Mouse (Mus musculus): ENCODE data around the gene Pde9a. TPM values are rescaled to one million over a fixed set of nuclear protein-coding genes. Genes with fewer than 3 reads are reported as not detected.
A peak's percentile ranks its signal among the peaks of the same experiment; 100 is the strongest.

Pde9a gene
- polyA plus RNA-seq, 1 experiment from 2014 or later, result 52.3 TPM

- Histone ChIP-seq H3K4me3 (no peak overlapping the region), H3K4me2 (no peak overlapping the region), H3K4me1 (peaks cover 22% of the 10 kb centered on the region), H3K9ac (no peak overlapping the region), H3K27ac (no peak overlapping the region), H3K27me3 (no peaks in the 10 kb centered on the region), H3K9me3 (replicated peaks) (no peaks in the 10 kb centered on the region), H3K36me3 (ENCODE audit: poor library complexity, severe bottlenecking) (peaks cover 40% of the 10 kb centered on the region)
- WGBS, result 89% methylated on average over 16 of the region's 16 CpGs
- no peak for ATAC-seq
These were observed 34.6 kb downstream of the Pde9a start for GRCm38 (mm10) chr17:31420658-31421057.

DNA sequence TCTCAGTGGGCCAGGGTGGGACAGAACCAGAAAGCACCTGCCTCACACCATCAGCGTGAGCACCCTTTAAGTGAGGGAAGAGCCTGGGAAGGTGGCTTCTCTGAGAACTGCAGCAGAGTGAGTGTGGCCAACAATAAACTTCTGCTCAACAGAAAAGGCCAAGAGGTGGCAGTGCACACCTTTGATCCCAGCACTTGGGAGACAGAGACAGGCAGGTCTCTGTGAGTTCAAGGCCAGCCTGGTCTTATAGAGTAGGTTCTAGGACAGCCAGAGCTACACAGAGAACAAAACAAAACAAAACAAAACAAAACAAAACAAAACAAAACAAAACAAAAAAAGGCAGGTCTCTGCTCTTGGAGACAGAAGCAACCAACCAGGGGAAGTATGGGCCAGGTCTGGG lies 36.4 kb downstream of the Pde9a start:
- H3K9ac ChIP-seq, result no peak overlapping the region
- ATAC-seq, result no peak
- no peak overlapping the region for H3K27ac ChIP-seq
- H3K4me1 ChIP-seq, result peaks cover 35% of the 10 kb centered on the region
- H3K9me3 ChIP-seq (replicated peaks), result no peaks in the 10 kb centered on the region
- no peak overlapping the region for H3K4me2 ChIP-seq
- H3K36me3 ChIP-seq (ENCODE audit: poor library complexity, severe bottlenecking), result peaks cover 23% of the 10 kb centered on the region
- WGBS, result 91% methylated on average over 1 of the region's 1 CpGs
- no peaks in the 10 kb centered on the region for H3K27me3 ChIP-seq
- no peak overlapping the region for H3K4me3 ChIP-seq

DNA sequence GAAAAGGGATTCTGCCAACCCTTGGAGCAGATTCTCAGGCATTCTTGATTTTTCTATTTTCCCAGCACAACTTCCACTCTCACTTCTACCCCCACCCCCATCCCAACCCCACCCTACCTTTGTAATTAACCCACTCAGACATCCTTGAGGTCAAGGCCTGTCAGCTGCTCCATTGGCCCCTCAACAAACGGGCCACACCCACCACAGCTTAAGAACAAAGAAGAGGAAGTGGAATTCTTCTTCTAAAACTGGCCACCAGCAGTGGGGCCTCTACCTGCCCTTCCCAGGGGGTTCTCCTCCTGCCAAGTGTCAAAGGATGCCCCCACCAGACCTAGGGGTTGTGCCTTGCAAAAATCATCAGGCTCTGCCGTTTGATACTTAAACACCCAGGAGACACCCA lies 37.0 kb downstream of the Pde9a start:
- H3K4me1 ChIP-seq, result peaks cover 41% of the 10 kb centered on the region
- H3K27me3 ChIP-seq, result no peaks in the 10 kb centered on the region
- 45% methylated on average over 2 of the region's 2 CpGs for WGBS
- H3K4me3 ChIP-seq, result no peak overlapping the region
- no peaks in the 10 kb centered on the region for H3K9me3 ChIP-seq (replicated peaks)
- no peak overlapping the region for H3K9ac ChIP-seq
- H3K36me3 ChIP-seq (ENCODE audit: poor library complexity, severe bottlenecking), result peaks cover 17% of the 10 kb centered on the region
- no peak for ATAC-seq
- no peak overlapping the region for H3K27ac ChIP-seq
- H3K4me2 ChIP-seq, result no peak overlapping the region

GRCm38 (mm10) chr17:31424358-31424757 lies 38.3 kb downstream of the Pde9a start:
- H3K4me2 ChIP-seq, result no peak overlapping the region
- peaks cover 1% of the 10 kb centered on the region; the same call in 1 of the 2 replicates for H3K9me3 ChIP-seq (replicated peaks)
- no peak overlapping the region for H3K27ac ChIP-seq
- no peak for ATAC-seq
- H3K4me1 ChIP-seq, result peaks cover 41% of the 10 kb centered on the region
- peaks cover 23% of the 10 kb centered on the region for H3K36me3 ChIP-seq (ENCODE audit: poor library complexity, severe bottlenecking)
- WGBS, result 87% methylated on average over 4 of the region's 4 CpGs
- no peaks in the 10 kb centered on the region for H3K27me3 ChIP-seq
- H3K9ac ChIP-seq, result no peak overlapping the region
- no peak overlapping the region for H3K4me3 ChIP-seq

DNA sequence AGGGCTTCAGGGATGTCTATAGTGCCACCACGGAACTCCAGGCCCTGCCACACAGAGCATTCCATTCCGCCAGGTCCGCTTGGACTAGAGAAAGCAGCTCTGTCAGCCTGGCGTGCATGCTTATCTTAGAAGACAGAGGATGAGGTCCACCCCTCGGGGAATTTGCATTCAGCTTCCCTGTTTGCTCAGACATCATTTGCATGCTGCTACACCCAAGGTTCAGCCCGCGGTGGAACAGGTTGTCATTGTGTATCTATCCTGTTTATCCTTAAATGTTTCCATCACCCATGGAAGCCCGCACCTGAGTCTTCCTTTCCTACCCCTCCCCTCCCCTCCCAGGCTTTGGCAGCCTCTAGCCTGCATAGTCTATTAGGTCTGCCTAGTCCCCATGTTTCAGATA lies 38.8 kb downstream of the Pde9a start:
- H3K27me3 ChIP-seq, result no peaks in the 10 kb centered on the region
- no peak overlapping the region for H3K4me3 ChIP-seq
- H3K4me2 ChIP-seq, result no peak overlapping the region
- H3K4me1 ChIP-seq, result peaks cover 38% of the 10 kb centered on the region
- peaks cover 4% of the 10 kb centered on the region; the same call in 1 of the 2 replicates for H3K9me3 ChIP-seq (replicated peaks)
- 52% methylated on average over 8 of the region's 8 CpGs for WGBS
- no peak overlapping the region for H3K9ac ChIP-seq
- peaks cover 27% of the 10 kb centered on the region for H3K36me3 ChIP-seq (ENCODE audit: poor library complexity, severe bottlenecking)
- no peak overlapping the region for H3K27ac ChIP-seq
- ATAC-seq, result no peak

GRCm38 (mm10) chr17:31425827-31426698 lies 40.1 kb downstream of the Pde9a start:
- H3K4me3 ChIP-seq, result no peak overlapping the region
- no peak for ATAC-seq
- H3K36me3 ChIP-seq (ENCODE audit: poor library complexity, severe bottlenecking), result peaks cover 36% of the 10 kb centered on the region
- WGBS, result 57% methylated on average over 13 of the region's 13 CpGs
- peaks cover 4% of the 10 kb centered on the region; the same call in 1 of the 2 replicates for H3K9me3 ChIP-seq (replicated peaks)
- H3K4me1 ChIP-seq, result peaks cover 35% of the 10 kb centered on the region
- H3K4me2 ChIP-seq, result no peak overlapping the region
- peak overlapping the region; percentile 51 for H3K27ac ChIP-seq
- no peaks in the 10 kb centered on the region for H3K27me3 ChIP-seq
- H3K9ac ChIP-seq, result peak overlapping the region; percentile 8; the same call in 1 of the 2 replicates

DNA sequence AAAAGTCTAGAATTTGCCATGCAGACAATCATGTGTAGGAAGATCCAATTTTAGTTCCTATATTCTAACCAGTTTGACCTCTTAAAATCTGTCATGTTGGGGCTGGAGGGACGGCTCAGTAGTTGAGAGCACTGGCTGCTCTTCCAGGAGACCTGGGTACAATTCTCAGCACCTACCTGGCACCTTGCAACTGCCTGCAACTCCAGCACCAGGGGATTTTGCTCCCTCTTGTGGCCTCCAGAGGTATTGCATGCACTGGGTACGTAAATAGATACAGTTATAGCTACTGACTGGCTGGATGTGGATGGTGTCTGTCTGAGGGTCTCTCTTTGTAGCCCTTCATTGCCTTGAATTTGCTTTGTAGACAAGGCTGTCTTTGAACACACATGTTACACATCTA lies 43.4 kb downstream of the Pde9a start:
- no peaks in the 10 kb centered on the region for H3K27me3 ChIP-seq
- no peak overlapping the region for H3K27ac ChIP-seq
- no peak for ATAC-seq
- no peak overlapping the region for H3K4me3 ChIP-seq
- no peak overlapping the region for H3K4me2 ChIP-seq
- H3K9ac ChIP-seq, result no peak overlapping the region
- peaks cover 20% of the 10 kb centered on the region for H3K36me3 ChIP-seq (ENCODE audit: poor library complexity, severe bottlenecking)
- H3K9me3 ChIP-seq (replicated peaks), result peaks cover 4% of the 10 kb centered on the region; the same call in 1 of the 2 replicates
- peaks cover 49% of the 10 kb centered on the region for H3K4me1 ChIP-seq
- WGBS, result 94% methylated on average over 2 of the region's 2 CpGs

- Histone ChIP-seq H3K9me3 (replicated peaks) (peaks cover 4% of the 10 kb centered on the region; the same call in 1 of the 2 replicates), H3K27me3 (no peaks in the 10 kb centered on the region), H3K27ac (no peak overlapping the region), H3K9ac (no peak overlapping the region), H3K4me1 (peaks cover 40% of the 10 kb centered on the region), H3K4me3 (no peak overlapping the region), H3K36me3 (ENCODE audit: poor library complexity, severe bottlenecking) (peaks cover 20% of the 10 kb centered on the region), H3K4me2 (no peak overlapping the region)
- no peak for ATAC-seq
- 74% methylated on average over 5 of the region's 5 CpGs for WGBS
These were observed 46.9 kb downstream of the Pde9a start for GRCm38 (mm10) chr17:31432878-31433281.

- 38% methylated on average over 13 of the region's 13 CpGs for WGBS
- Histone ChIP-seq H3K27ac (0 out of 2 replicates have a peak overlapping the region, but pooled peaks have one; percentile 17), H3K9me3 (replicated peaks) (peaks cover 4% of the 10 kb centered on the region; the same call in 1 of the 2 replicates), H3K27me3 (no peaks in the 10 kb centered on the region), H3K4me3 (no peak overlapping the region), H3K36me3 (ENCODE audit: poor library complexity, severe bottlenecking) (peaks cover 20% of the 10 kb centered on the region), H3K4me2 (no peak overlapping the region), H3K4me1 (peaks cover 38% of the 10 kb centered on the region), H3K9ac (0 out of 2 replicates have a peak overlapping the region, but pooled peaks have one; percentile 27)
- no peak for ATAC-seq
These were observed 47.5 kb downstream of the Pde9a start for GRCm38 (mm10) chr17:31433401-31433928.

DNA sequence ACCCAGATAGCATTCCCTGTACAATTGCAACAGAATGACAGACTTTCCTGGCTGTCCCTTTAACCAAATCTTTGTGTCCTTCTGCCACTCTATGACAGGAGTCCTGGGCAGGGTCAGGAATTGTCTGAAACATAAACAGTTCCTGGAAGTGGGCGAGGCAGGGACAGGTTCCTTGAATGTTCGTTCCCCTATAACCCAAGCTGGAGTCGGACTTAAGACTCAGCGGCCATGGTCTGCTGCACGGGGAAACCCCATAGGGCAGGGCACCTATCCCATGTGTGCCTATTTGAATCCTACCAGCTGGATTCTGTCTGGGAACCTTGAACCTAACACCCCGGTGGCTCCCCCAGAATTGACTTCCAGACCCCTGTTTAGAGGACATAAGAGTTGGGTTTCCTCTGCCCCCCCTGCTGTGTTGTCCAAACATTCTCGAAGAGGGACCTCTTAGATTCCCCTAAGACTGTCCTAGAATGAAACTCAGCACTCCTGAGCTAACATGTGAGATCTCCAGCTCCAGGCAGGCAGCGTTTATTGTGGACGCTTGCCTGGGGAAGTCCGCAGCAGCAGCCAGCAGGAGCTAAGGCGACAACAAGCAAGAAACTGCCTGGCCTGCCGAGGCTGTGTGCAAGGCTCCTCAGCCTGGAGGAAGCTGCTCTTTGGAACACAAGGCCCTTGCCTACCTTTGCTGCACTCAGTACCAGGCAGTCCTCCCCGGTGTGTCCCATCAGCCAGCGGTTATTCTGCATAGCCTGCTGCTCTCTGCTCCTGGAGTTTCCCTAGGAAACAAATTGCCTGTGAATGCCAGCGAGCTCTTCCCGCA lies 48.2 kb downstream of the Pde9a start:
- Histone ChIP-seq H3K9ac (0 out of 2 replicates have a peak overlapping the region, but pooled peaks have one; percentile 27), H3K36me3 (ENCODE audit: poor library complexity, severe bottlenecking) (peaks cover 15% of the 10 kb centered on the region), H3K9me3 (replicated peaks) (peaks cover 4% of the 10 kb centered on the region; the same call in 1 of the 2 replicates), H3K4me3 (no peak overlapping the region), H3K27ac (peak overlapping the region; percentile 31), H3K4me2 (peak overlapping the region; percentile 27), H3K27me3 (no peaks in the 10 kb centered on the region), H3K4me1 (peaks cover 38% of the 10 kb centered on the region)
- 18% methylated on average over 16 of the region's 16 CpGs for WGBS
- ATAC-seq, result no peak

GRCm38 (mm10) chr17:31434825-31435325 lies 48.9 kb downstream of the Pde9a start:
- H3K36me3 ChIP-seq (ENCODE audit: poor library complexity, severe bottlenecking), result peaks cover 8% of the 10 kb centered on the region
- no peak for ATAC-seq
- no peaks in the 10 kb centered on the region for H3K9me3 ChIP-seq (replicated peaks)
- H3K27me3 ChIP-seq, result no peaks in the 10 kb centered on the region
- peaks cover 38% of the 10 kb centered on the region for H3K4me1 ChIP-seq
- H3K27ac ChIP-seq, result peak overlapping the region; percentile 31
- peak overlapping the region; percentile 27 for H3K4me2 ChIP-seq
- no peak overlapping the region for H3K4me3 ChIP-seq
- 0 out of 2 replicates have a peak overlapping the region, but pooled peaks have one; percentile 27 for H3K9ac ChIP-seq
- 9% methylated on average over 8 of the region's 8 CpGs for WGBS
